23 mouse cellular contexts compared by ENCODE assay signal in the genomic region with DNA sequence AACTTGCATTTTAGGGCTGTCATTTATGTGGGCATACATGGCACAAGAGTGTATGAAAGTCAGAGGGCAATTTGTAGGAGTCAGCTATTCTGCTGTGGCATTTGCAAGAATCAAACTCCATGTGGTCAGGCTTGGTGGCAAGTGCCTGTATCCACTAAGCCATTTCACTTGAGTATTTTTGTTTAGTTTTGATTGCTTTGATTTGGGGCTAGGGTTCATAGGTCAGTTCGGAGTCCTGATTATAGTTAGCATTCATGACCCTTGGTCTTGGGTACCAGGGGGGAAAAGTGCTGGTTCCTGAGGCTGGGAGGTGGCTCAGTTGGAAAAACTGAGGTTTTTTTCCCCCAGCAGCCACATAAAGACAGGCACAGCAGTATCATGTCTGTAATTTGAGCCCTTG. TPM values are rescaled to one million over a fixed set of nuclear protein-coding genes. Genes with fewer than 3 reads are reported as not detected.
A peak's percentile ranks its signal among the peaks of the same experiment; 100 is the strongest.
DNase-seq lines count a peak whose midpoint lies in the region; ATAC-seq and TF ChIP-seq lines count a peak whose summit lies in the region.
"Had no signal": no experiment of that assay in that cellular context is flagged by ENCODE, and none has a peak within 500 bp of the region (broad histone marks: within the 10 kb centered on the region; RNA-seq: fewer than 3 reads in every experiment).

No protein-coding gene starts in this region.

- no peaks in the 10 kb centered on the region for H3K9me3 ChIP-seq in ES-Bruce4 (replicated peaks; ENCODE audit: control insufficient read depth, insufficient read depth, low read length, poor library complexity, severe bottlenecking)
- no peaks in the 10 kb centered on the region for H3K9me3 ChIP-seq in MEL (replicated peaks; ENCODE audit: insufficient read depth, low read length)
- no peaks in the 10 kb centered on the region for H3K9me3 ChIP-seq in liver, embryonic 13.5 days (replicated peaks)
- no peaks in the 10 kb centered on the region for H3K9me3 ChIP-seq in forebrain, embryonic 11.5 days (ENCODE audit: control insufficient read depth, low read length)
- H3K9me3 ChIP-seq: hindbrain, embryonic 12.5 days; limb, embryonic 12.5 days had no signal

- TF ChIP-seq RAD21 in MEL (IDR thresholded peaks at IDR 0.05; ENCODE audit: low read depth, low read length): no peak

- H3K4me2 ChIP-seq in liver, embryonic 13.5 days: peak overlapping the region; percentile 72
- H3K4me2 ChIP-seq in forebrain, embryonic 11.5 days (ENCODE audit: low read depth, low read length, severe bottlenecking): no peak overlapping the region
- H3K4me2 ChIP-seq: hindbrain, embryonic 12.5 days; limb, embryonic 12.5 days; midbrain, embryonic 11.5 days had no signal

- H3K27ac ChIP-seq in ES-Bruce4 (ENCODE audit: insufficient read depth, low read length) (peak overlapping the region; percentile 39; the same call in 1 of the 2 replicates), MEL (ENCODE audit: control insufficient read depth, low read depth, low read length) (no peak overlapping the region)
- H3K27ac ChIP-seq in liver, embryonic 13.5 days: 0 out of 2 replicates have a peak overlapping the region, but pooled peaks have one; percentile 24
- H3K27ac ChIP-seq in forebrain, embryonic 11.5 days (ENCODE audit: low read depth, low read length): no peak overlapping the region
- H3K27ac ChIP-seq: hindbrain, embryonic 12.5 days; left cerebral cortex, adult 2 months; limb, embryonic 12.5 days; macrophage had no signal

- ATAC-seq in liver, embryonic 13.5 days (ENCODE audit: low read depth): no peak
- no peak for ATAC-seq in forebrain, embryonic 11.5 days (replicated peaks; ENCODE audit: low FRiP score)
- ATAC-seq: forebrain, embryonic 14.5 days; inflammation-experienced regulatory T-cells, adult 6 months had no signal

- DNase-seq in kidney, adult 9 months: peak; percentile 41
- DNase-seq in kidney, adult 18-20 months: no peak
- DNase-seq in MEL (ENCODE audit: low read depth, low spot score): peak; percentile 19
- no peak for DNase-seq in liver, embryonic 13.5 days
- no peak for DNase-seq in layer of hippocampus, adult 11-12 months (ENCODE audit: low spot score)
- no peak for DNase-seq in forebrain, embryonic 11.5 days (ENCODE audit: low spot score)
- DNase-seq: adrenal gland, adult 2 months; cerebellum, adult 2 months; cerebellum, postnatal 36 days; gastrocnemius, postnatal 36 days; heart, postnatal 14 days; kidney, postnatal 10 days; lung, adult 2 months; thymus, postnatal 25 days had no signal

- TF ChIP-seq EP300 in ES-Bruce4 (IDR thresholded peaks at IDR 0.05; ENCODE audit: insufficient read depth, low read depth, low read length): no peak
- no peak for TF ChIP-seq EP300 in MEL (IDR thresholded peaks at IDR 0.05; ENCODE audit: low read depth in 1 of 2, low read length in 2 of 2)

- H3K36me3 ChIP-seq in ES-Bruce4 (ENCODE audit: control insufficient read depth, insufficient read depth, low read length, poor library complexity, severe bottlenecking): peaks cover 39% of the 10 kb centered on the region
- H3K36me3 ChIP-seq in MEL (ENCODE audit: control insufficient read depth in 1 of 2, insufficient read depth in 2 of 2, low read length in 2 of 2): peaks cover 11 to 31% of the 10 kb centered on the region in 2 experiments
- H3K36me3 ChIP-seq in liver, embryonic 13.5 days: peaks cover 32% of the 10 kb centered on the region
- peaks cover 8% of the 10 kb centered on the region; the same call in 1 of the 2 replicates for H3K36me3 ChIP-seq in forebrain, embryonic 11.5 days (ENCODE audit: control insufficient read depth, insufficient read depth, low read length)

- H3K4me3 ChIP-seq in ES-Bruce4 (ENCODE audit: low read depth, low read length) (no peak overlapping the region), MEL (ENCODE audit: control insufficient read depth in 1 of 2, insufficient read depth in 1 of 2, low read depth in 2 of 2, low read length in 2 of 2) (no peak overlapping the region; a peak in 1 of 4 replicates)
- H3K4me3 ChIP-seq in liver, embryonic 13.5 days (replicated peaks): peak overlapping the region; percentile 80
- H3K4me3 ChIP-seq in forebrain, embryonic 11.5 days (ENCODE audit: low read depth, low read length): no peak overlapping the region
- H3K4me3 ChIP-seq: erythroblast, embryonic 14.5 days; hindbrain, embryonic 12.5 days; left cerebral cortex, adult 2 months; limb, embryonic 12.5 days had no signal

- no peaks in the 10 kb centered on the region for H3K4me1 ChIP-seq in ES-Bruce4 (ENCODE audit: control insufficient read depth, insufficient read depth, low read length)
- H3K4me1 ChIP-seq in MEL (ENCODE audit: control insufficient read depth in 1 of 2, insufficient read depth in 2 of 2, low read length in 2 of 2): peaks cover 3 to 20% of the 10 kb centered on the region in 2 experiments; a peak in 3 of 4 replicates
- peaks cover 61% of the 10 kb centered on the region for H3K4me1 ChIP-seq in liver, embryonic 13.5 days (replicated peaks)
- H3K4me1 ChIP-seq in forebrain, embryonic 11.5 days (replicated peaks; ENCODE audit: control insufficient read depth, insufficient read depth, low read length): peaks cover 12% of the 10 kb centered on the region

- peaks cover 32% of the 10 kb centered on the region for H3K79me2 ChIP-seq in MEL (ENCODE audit: control insufficient read depth, insufficient read depth, low read length, poor library complexity)

- no peak for TF ChIP-seq POLR2A in ES-Bruce4 (IDR thresholded peaks at IDR 0.05; ENCODE audit: insufficient read depth, low read length)
- TF ChIP-seq POLR2A in MEL (IDR thresholded peaks at IDR 0.05; ENCODE audit: control insufficient read depth in 1 of 2, insufficient read depth in 1 of 2, low read depth in 1 of 2, low read length in 2 of 2, poor library complexity in 1 of 2): no peak

- H3K9ac ChIP-seq in ES-Bruce4 (ENCODE audit: low read depth, poor library complexity, severe bottlenecking) (no peak overlapping the region), MEL (ENCODE audit: control insufficient read depth, low read depth, low read length, poor library complexity, severe bottlenecking) (no peak overlapping the region)
- H3K9ac ChIP-seq in liver, embryonic 13.5 days: no peak overlapping the region
- H3K9ac ChIP-seq in forebrain, embryonic 11.5 days (ENCODE audit: low read length): no peak overlapping the region
- H3K9ac ChIP-seq: hindbrain, embryonic 12.5 days; limb, embryonic 12.5 days had no signal

- TF ChIP-seq CTCF in ES-Bruce4 (IDR thresholded peaks at IDR 0.05; ENCODE audit: low read depth, low read length) (no peak), MEL (IDR thresholded peaks at IDR 0.05 in 2 of 3, conservative IDR thresholded peaks at IDR 0.05 in 1 of 3; ENCODE audit: control insufficient read depth in 1 of 3, insufficient read depth in 1 of 3, low read depth in 2 of 3, low read length in 3 of 3, poor library complexity in 1 of 3, severe bottlenecking in 1 of 3) (no peak)

- H3K27me3 ChIP-seq in ES-Bruce4 (ENCODE audit: control insufficient read depth, insufficient read depth, low read length, poor library complexity, severe bottlenecking) (no peaks in the 10 kb centered on the region), MEL (ENCODE audit: control insufficient read depth in 1 of 2, insufficient read depth in 2 of 2, low read length in 2 of 2) (no peaks in the 10 kb centered on the region)
- no peaks in the 10 kb centered on the region for H3K27me3 ChIP-seq in liver, embryonic 13.5 days
- no peaks in the 10 kb centered on the region for H3K27me3 ChIP-seq in forebrain, embryonic 11.5 days (ENCODE audit: control insufficient read depth, insufficient read depth, low read length)
- H3K27me3 ChIP-seq: hindbrain, embryonic 12.5 days; limb, embryonic 12.5 days had no signal

- 88% methylated on average over 1 of the region's 1 CpGs for WGBS in liver, embryonic 13.5 days (ENCODE audit: insufficient replicate concordance)
- 79% methylated on average over 1 of the region's 1 CpGs for WGBS in forebrain, embryonic 11.5 days

TF ChIP-seq in MEL, 35 proteins besides CTCF, POLR2A, EP300 and RAD21:
- TF ChIP-seq CHD1 (IDR thresholded peaks at IDR 0.05; ENCODE audit: low read depth, low read length) (no peak), MAFK (IDR thresholded peaks at IDR 0.05; ENCODE audit: borderline replicate concordance, low read depth, low read length) (no peak), MEF2A (IDR thresholded peaks at IDR 0.05; ENCODE audit: extremely low read depth, insufficient replicate concordance, low read depth, low read length, poor library complexity, severe bottlenecking) (no peak)

RNA-seq across cellular contexts. Expression of a gene that starts 2.9 kb away (rescaled TPM):
- polyA plus RNA-seq in ES-Bruce4 (2011; ENCODE audit: insufficient read depth, insufficient read length, low read depth, missing spikeins) (3.2 and 5.4 TPM in 2 replicates), MEL (2012; ENCODE audit: insufficient read depth in 1 of 2, insufficient read length in 2 of 2, low read depth in 1 of 2, low replicate concordance in 2 of 2, missing spikeins in 1 of 2) (1 to 10 TPM in 1 of 2 experiments, not detected in 1; 3.8 TPM)
- 2.0 and 2.7 TPM in 2 replicates for total RNA-seq in MEL (2012; rRNA removed)
- polyA plus RNA-seq in liver, embryonic 13.5 days (2015; fragmentation: Nextera tagmentation; extraction: Ambion mirVana): 0.43 and 0.71 TPM in 2 replicates
- polyA plus RNA-seq in forebrain, embryonic 11.5 days (2014; fragmentation: Nextera tagmentation; extraction: Ambion mirVana): 3.5 and 4.5 TPM in 2 replicates

RNA-seq across cellular contexts. Expression of a gene that starts 3.2 kb away (rescaled TPM):
- polyA plus RNA-seq in ES-Bruce4 (2011; ENCODE audit: insufficient read depth, insufficient read length, low read depth, missing spikeins): 1,375 and 1,499 TPM in 2 replicates
- total RNA-seq in MEL (2012; rRNA removed): 2,034 and 2,314 TPM in 2 replicates
- 1,000 to 10,000 TPM in 1 of 2 experiments, not detected in 1; 1,572 TPM for polyA plus RNA-seq in MEL (2012; ENCODE audit: insufficient read depth in 1 of 2, insufficient read length in 2 of 2, low read depth in 1 of 2, low replicate concordance in 2 of 2, missing spikeins in 1 of 2)
- 892 and 922 TPM in 2 replicates for polyA plus RNA-seq in liver, embryonic 13.5 days (2015; fragmentation: Nextera tagmentation; extraction: Ambion mirVana)
- 746 and 852 TPM in 2 replicates for polyA plus RNA-seq in forebrain, embryonic 11.5 days (2014; fragmentation: Nextera tagmentation; extraction: Ambion mirVana)

RNA-seq across cellular contexts. Expression of a gene that starts 3.5 kb away (rescaled TPM):
- polyA plus RNA-seq in ES-Bruce4 (2011; ENCODE audit: insufficient read depth, insufficient read length, low read depth, missing spikeins): 18.0 and 19.8 TPM in 2 replicates
- 13.6 and 15.0 TPM in 2 replicates for total RNA-seq in MEL (2012; rRNA removed)
- 10 to 100 TPM in 1 of 2 experiments, not detected in 1; 40.4 TPM for polyA plus RNA-seq in MEL (2012; ENCODE audit: insufficient read depth in 1 of 2, insufficient read length in 2 of 2, low read depth in 1 of 2, low replicate concordance in 2 of 2, missing spikeins in 1 of 2)
- 0.82 and 0.97 TPM in 2 replicates for polyA plus RNA-seq in liver, embryonic 13.5 days (2015; fragmentation: Nextera tagmentation; extraction: Ambion mirVana)
- 4.2 and 5.3 TPM in 2 replicates for polyA plus RNA-seq in forebrain, embryonic 11.5 days (2014; fragmentation: Nextera tagmentation; extraction: Ambion mirVana)

Comparison
In these comparisons a context has a peak if more than half of its experiments do, and no peak if none do; other contexts are left out.
1. DNase-seq: peak in kidney, adult 9 months (single experiment) and MEL (single experiment); none in kidney, adult 18-20 months (single experiment), liver, embryonic 13.5 days (single experiment), layer of hippocampus, adult 11-12 months (single experiment) and forebrain, embryonic 11.5 days (single experiment).
2. H3K27ac ChIP-seq: peak in ES-Bruce4 (single experiment) and liver, embryonic 13.5 days (single experiment); none in MEL (single experiment) and forebrain, embryonic 11.5 days (single experiment).